Mouse (Mus musculus): ENCODE results near the gene Tdrd9. TPM values are rescaled to one million over a fixed set of nuclear protein-coding genes. Genes with fewer than 3 reads are reported as not detected.

The Tdrd9 gene
- total and polyA plus RNA-seq, 3 experiments, result 28.9 to 46.5 TPM; not detected in 1

DNA sequence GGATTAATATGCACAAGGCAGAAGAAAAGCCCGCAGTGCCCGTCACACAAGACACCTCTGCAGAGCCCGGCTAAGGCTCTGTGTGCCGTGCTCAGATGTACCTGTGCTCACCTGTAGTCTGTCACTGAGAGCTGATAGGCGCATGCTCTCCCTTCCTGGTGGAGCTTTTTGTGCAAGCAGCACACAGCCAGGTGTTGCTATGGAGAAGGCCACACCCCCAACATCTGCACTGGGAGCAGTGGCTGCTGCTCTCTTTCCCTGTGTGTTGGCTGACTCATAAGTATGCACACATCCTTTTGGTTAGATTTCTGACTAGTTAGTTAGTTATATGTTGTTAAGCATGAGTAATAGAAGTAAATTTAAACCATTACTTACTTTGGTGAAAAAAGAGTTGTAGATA is 21.3 kb downstream of the Tdrd9 start:
- Histone ChIP-seq H3K4me3 (ENCODE audit: control insufficient read depth in 1 of 2, insufficient read depth in 1 of 2, low read depth in 2 of 2, low read length in 2 of 2) (no peak overlapping the region), H3K36me3 (ENCODE audit: control insufficient read depth in 1 of 2, insufficient read depth in 2 of 2, low read length in 2 of 2) (no peaks in the 10 kb centered on the region), H3K4me1 (ENCODE audit: control insufficient read depth in 1 of 2, insufficient read depth in 2 of 2, low read length in 2 of 2) (no peaks in the 10 kb centered on the region), H3K9me3 (replicated peaks; ENCODE audit: insufficient read depth, low read length) (peaks cover 3% of the 10 kb centered on the region), H3K27ac (ENCODE audit: control insufficient read depth, low read depth, low read length) (no peak overlapping the region), H3K79me2 (ENCODE audit: control insufficient read depth, insufficient read depth, low read length, poor library complexity) (no peaks in the 10 kb centered on the region), H3K9ac (ENCODE audit: control insufficient read depth, low read depth, low read length, poor library complexity, severe bottlenecking) (no peak overlapping the region), H3K27me3 (ENCODE audit: control insufficient read depth in 1 of 2, insufficient read depth in 2 of 2, low read length in 2 of 2) (no peaks in the 10 kb centered on the region)
- TF ChIP-seq SIN3A (IDR thresholded peaks at IDR 0.05; ENCODE audit: low read length) (no peak), MXI1 (IDR thresholded peaks at IDR 0.05; ENCODE audit: low read depth, low read length) (no peak), E2F4 (IDR thresholded peaks at IDR 0.05; ENCODE audit: borderline replicate concordance, low read depth, low read length) (no peak), USF2 (IDR thresholded peaks at IDR 0.05; ENCODE audit: borderline replicate concordance in 1 of 2, insufficient read depth in 1 of 2, low read depth in 1 of 2, low read length in 2 of 2) (no peak), RAD21 (IDR thresholded peaks at IDR 0.05; ENCODE audit: low read depth, low read length) (no peak), GATA1 (IDR thresholded peaks at IDR 0.05; ENCODE audit: low read depth, low read length) (no peak), RCOR1 (IDR thresholded peaks at IDR 0.05; ENCODE audit: low read depth, low read length) (no peak), KAT2A (conservative IDR thresholded peaks at IDR 0.05; ENCODE audit: low read depth, low read length) (no peak), CHD1 (IDR thresholded peaks at IDR 0.05; ENCODE audit: low read depth, low read length) (no peak), MAX (IDR thresholded peaks at IDR 0.05; ENCODE audit: low read length) (no peak), MYB (IDR thresholded peaks at IDR 0.05; ENCODE audit: low read depth, low read length) (no peak), HCFC1 (IDR thresholded peaks at IDR 0.05; ENCODE audit: low read depth, low read length) (no peak), CTCF (IDR thresholded peaks at IDR 0.05 in 2 of 3, conservative IDR thresholded peaks at IDR 0.05 in 1 of 3; ENCODE audit: control insufficient read depth in 1 of 3, insufficient read depth in 1 of 3, low read depth in 2 of 3, low read length in 3 of 3, poor library complexity in 1 of 3, severe bottlenecking in 1 of 3) (no peak), TBP (IDR thresholded peaks at IDR 0.05; ENCODE audit: low read depth, low read length) (no peak), MAFK (IDR thresholded peaks at IDR 0.05; ENCODE audit: borderline replicate concordance, low read depth, low read length) (no peak), NRF1 (IDR thresholded peaks at IDR 0.05; ENCODE audit: insufficient read depth, low read depth, low read length, poor library complexity, severe bottlenecking) (no peak), ZMIZ1 (IDR thresholded peaks at IDR 0.05; ENCODE audit: low read depth, low read length) (no peak)
- DNase-seq (ENCODE audit: low read depth, low spot score), result no peak

DNA sequence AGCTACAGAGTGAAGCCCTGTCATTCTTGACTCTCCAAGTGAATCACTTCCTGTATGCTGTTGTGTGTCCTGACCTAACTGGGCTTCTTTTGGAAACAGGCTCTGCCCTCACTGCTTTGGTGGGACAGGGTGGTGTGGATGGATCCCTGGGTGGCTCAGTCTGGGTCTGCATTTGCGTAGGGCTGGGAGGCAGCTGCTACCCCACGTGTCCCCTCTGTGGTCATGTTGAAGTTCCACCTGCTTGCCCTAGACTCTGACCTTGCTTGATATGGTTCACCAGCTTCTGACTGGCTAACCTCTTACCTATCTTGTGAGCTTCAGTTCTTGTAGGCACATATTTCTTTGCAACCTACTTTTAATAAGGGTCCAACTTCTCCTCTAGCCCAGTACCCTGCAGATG is 23.8 kb downstream of the Tdrd9 start:
- no peak for DNase-seq (ENCODE audit: low read depth, low spot score)
- Histone ChIP-seq H3K9me3 (replicated peaks; ENCODE audit: insufficient read depth, low read length) (no peaks in the 10 kb centered on the region; the same call in 1 of the 2 replicates), H3K79me2 (ENCODE audit: control insufficient read depth, insufficient read depth, low read length, poor library complexity) (no peaks in the 10 kb centered on the region), H3K9ac (ENCODE audit: control insufficient read depth, low read depth, low read length, poor library complexity, severe bottlenecking) (no peak overlapping the region), H3K36me3 (ENCODE audit: control insufficient read depth in 1 of 2, insufficient read depth in 2 of 2, low read length in 2 of 2) (no peaks in the 10 kb centered on the region), H3K27me3 (ENCODE audit: control insufficient read depth in 1 of 2, insufficient read depth in 2 of 2, low read length in 2 of 2) (no peaks in the 10 kb centered on the region), H3K4me3 (ENCODE audit: control insufficient read depth in 1 of 2, insufficient read depth in 1 of 2, low read depth in 2 of 2, low read length in 2 of 2) (no peak overlapping the region), H3K27ac (ENCODE audit: control insufficient read depth, low read depth, low read length) (no peak overlapping the region), H3K4me1 (ENCODE audit: control insufficient read depth in 1 of 2, insufficient read depth in 2 of 2, low read length in 2 of 2) (no peaks in the 10 kb centered on the region)
- no peak for TF ChIP-seq RAD21 (IDR thresholded peaks at IDR 0.05; ENCODE audit: low read depth, low read length)
- no peak for TF ChIP-seq KAT2A (conservative IDR thresholded peaks at IDR 0.05; ENCODE audit: low read depth, low read length)
- TF ChIP-seq E2F4 (IDR thresholded peaks at IDR 0.05; ENCODE audit: borderline replicate concordance, low read depth, low read length), result no peak
